Mouse (Mus musculus): ENCODE data around the gene Cntf.

DNA sequence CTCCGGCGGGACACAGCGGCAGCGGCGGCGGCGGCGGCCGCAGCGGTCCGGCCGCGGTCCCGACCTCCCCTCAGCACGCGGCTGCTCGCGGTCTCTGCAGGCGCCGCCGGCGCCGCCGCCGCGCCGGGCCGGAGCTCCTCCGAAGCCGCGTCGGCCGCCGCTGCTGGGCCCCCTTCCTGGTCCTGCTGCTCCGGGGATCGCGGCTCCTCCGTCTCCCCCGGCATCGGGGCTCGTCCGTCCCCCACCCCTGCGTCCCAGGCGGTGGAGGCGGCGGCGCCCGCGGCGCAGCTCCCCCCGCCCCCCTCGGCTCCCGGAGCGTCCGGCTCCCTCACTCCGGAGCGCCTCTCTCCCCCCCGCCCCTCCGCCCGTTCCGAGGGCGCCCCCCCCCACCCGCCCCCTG, 29.7 kb upstream of the Cntf start:
- TF ChIP-seq CTCF (IDR thresholded peaks at IDR 0.05; ENCODE audit: borderline replicate concordance, extremely low read depth, insufficient read depth, insufficient read length) (no peak), POLR2A (IDR thresholded peaks at IDR 0.05; ENCODE audit: borderline replicate concordance, extremely low read depth, insufficient read depth, insufficient read length, poor library complexity, severe bottlenecking) (peak; percentile 65)
